Mouse (Mus musculus): ENCODE data around the gene Emx2.

Gene Emx2

GRCm38 (mm10) chr19:59457951-59458742, at the start of gene Emx2:
TSS of gene Emx2 (plus strand) at chr19:59458372.
- DNase-seq (ENCODE audit: low read depth, low spot score): peak; percentile 81

GRCm38 (mm10) chr19:59414128-59414527, 44.0 kb upstream of the Emx2 start:
- no peak for DNase-seq (ENCODE audit: low read depth, low spot score)

- DNase-seq (ENCODE audit: low read depth, low spot score): peak; percentile 89
These were observed 40.1 kb upstream of the Emx2 start for GRCm38 (mm10) chr19:59418024-59418423.

- no peak for DNase-seq (ENCODE audit: low read depth, low spot score)
These were observed 39.5 kb upstream of the Emx2 start for GRCm38 (mm10) chr19:59418671-59419070.

GRCm38 (mm10) chr19:59422393-59422792, 35.8 kb upstream of the Emx2 start:
- no peak for DNase-seq (ENCODE audit: low read depth, low spot score)

GRCm38 (mm10) chr19:59423685-59424084, 34.5 kb upstream of the Emx2 start:
- peak; percentile 66 for DNase-seq (ENCODE audit: low read depth, low spot score)

- no peak for DNase-seq (ENCODE audit: low read depth, low spot score)
These were observed 33.2 kb upstream of the Emx2 start for GRCm38 (mm10) chr19:59424975-59425374.

GRCm38 (mm10) chr19:59432286-59432685, 25.9 kb upstream of the Emx2 start:
- DNase-seq (ENCODE audit: low read depth, low spot score): no peak

- DNase-seq (ENCODE audit: low read depth, low spot score): no peak
These were observed 7.5 kb upstream of the Emx2 start for GRCm38 (mm10) chr19:59450561-59451135.

GRCm38 (mm10) chr19:59451441-59451951, 6.7 kb upstream of the Emx2 start:
- no peak for DNase-seq (ENCODE audit: low read depth, low spot score)

GRCm38 (mm10) chr19:59452321-59452720, 5.9 kb upstream of the Emx2 start:
- DNase-seq (ENCODE audit: low read depth, low spot score): no peak

- DNase-seq (ENCODE audit: low read depth, low spot score): no peak
These were observed 4.6 kb upstream of the Emx2 start for GRCm38 (mm10) chr19:59453591-59453990.

GRCm38 (mm10) chr19:59454196-59454595, 4.0 kb upstream of the Emx2 start:
- peak; percentile 81 for DNase-seq (ENCODE audit: low read depth, low spot score)

GRCm38 (mm10) chr19:59455671-59456070, 2.5 kb upstream of the Emx2 start:
- DNase-seq (ENCODE audit: low read depth, low spot score): no peak

- DNase-seq (ENCODE audit: low read depth, low spot score): peak; percentile 77
These were observed 894 bp upstream of the Emx2 start for GRCm38 (mm10) chr19:59457011-59457945.

GRCm38 (mm10) chr19:59458743-59459135, 567 bp downstream of the Emx2 start:
- DNase-seq (ENCODE audit: low read depth, low spot score): no peak

GRCm38 (mm10) chr19:59459158-59459781, 1.1 kb downstream of the Emx2 start:
- no peak for DNase-seq (ENCODE audit: low read depth, low spot score)

- no peak for DNase-seq (ENCODE audit: low read depth, low spot score)
These were observed 1.7 kb downstream of the Emx2 start for GRCm38 (mm10) chr19:59459811-59460241.

- no peak for DNase-seq (ENCODE audit: low read depth, low spot score)
These were observed 2.4 kb downstream of the Emx2 start for GRCm38 (mm10) chr19:59460328-59461115.
